Mouse (Mus musculus): ENCODE measurements around the gene Cpne9. TPM values are rescaled to one million over a fixed set of nuclear protein-coding genes. Genes with fewer than 3 reads are reported as not detected.
"Not testable (repeated sequence)": the region's sequence is repeated elsewhere in the genome, so short reads cannot be mapped to it uniquely, and the experiment has no call there.

The Cpne9 gene
- total RNA-seq, 2 experiments from 2014 or later: not detected

- no peak for DNase-seq
These were observed 7.2 kb downstream of the Cpne9 start for GRCm38 (mm10) chr6:113289346-113289745.

DNA sequence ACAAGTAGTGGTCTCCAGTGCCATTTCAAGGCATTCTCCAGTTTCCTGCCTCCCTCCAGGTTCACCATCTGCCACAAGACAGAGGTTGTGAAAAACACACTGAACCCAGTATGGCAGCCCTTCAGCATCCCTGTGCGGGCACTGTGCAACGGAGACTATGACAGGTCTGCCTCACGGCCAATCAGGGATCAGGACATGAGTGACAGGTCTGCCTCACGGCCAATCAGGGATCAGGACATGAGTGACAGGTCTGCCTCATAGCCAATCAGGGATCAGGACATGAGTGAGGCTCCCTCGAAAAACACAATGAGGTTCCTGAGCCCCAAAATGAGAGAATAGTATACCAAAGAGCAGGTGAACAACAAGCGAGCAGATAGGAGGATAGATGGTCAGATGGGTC lies 8.2 kb downstream of the Cpne9 start:
- no peak for DNase-seq

DNA sequence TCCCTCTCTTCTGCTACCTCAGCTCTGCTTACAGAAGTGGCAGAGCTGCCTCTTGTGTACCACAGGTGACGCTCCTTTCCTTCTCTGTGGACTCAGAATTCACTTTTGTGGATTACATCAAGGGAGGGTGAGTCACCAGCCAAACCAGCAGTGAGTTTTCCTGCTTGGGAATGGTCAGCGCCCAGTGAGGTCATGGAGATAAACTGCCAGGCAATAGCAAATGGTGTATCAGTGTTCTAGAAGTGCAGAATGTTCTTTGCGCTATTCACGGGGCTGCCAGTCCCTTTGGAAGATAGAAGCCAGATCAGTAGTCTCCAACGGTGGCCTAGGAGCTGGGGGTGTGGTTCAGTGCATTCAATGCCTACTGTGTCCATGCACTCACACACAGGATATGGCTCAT lies 10.8 kb downstream of the Cpne9 start:
- DNase-seq: no peak

DNA sequence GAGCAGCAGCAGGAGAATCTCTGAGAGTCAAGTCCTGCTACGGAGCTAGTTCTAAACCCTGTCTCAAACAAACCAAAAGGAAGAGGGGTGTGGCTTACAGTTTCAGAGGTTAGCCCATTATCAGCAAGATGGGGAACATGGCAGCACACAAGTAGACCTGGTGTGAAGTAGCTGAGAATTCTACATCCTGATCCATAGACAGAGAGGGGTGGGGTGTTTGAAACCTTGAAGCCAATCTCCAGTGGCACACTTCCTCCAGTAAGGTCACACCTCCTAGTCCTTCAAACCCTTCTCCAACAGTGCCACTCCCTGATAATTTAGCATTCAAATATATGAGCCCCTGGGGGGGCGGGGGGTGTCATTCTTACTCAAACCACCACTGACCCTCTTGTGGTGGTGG lies 13.9 kb downstream of the Cpne9 start:
- DNase-seq: no peak

DNA sequence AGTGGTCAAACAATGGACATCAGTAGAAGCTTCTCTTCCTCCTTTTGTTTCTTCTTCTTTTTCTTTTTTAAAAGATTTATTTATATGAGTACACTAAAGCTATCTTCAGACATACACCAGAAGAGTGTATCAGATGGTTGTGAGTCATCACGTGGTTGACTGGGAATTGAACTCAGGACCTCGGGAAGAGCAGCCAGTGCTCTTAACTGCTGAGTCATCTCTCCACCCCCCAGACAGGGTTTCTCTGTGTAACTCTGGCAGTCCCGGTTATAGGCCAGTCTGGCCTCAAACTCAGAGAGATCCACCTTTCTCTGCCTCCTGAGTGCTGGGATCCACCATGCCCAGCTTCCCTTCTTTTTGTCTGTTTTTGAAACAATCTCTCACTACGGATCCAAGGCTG lies 14.5 kb downstream of the Cpne9 start:
- DNase-seq: no peak

DNA sequence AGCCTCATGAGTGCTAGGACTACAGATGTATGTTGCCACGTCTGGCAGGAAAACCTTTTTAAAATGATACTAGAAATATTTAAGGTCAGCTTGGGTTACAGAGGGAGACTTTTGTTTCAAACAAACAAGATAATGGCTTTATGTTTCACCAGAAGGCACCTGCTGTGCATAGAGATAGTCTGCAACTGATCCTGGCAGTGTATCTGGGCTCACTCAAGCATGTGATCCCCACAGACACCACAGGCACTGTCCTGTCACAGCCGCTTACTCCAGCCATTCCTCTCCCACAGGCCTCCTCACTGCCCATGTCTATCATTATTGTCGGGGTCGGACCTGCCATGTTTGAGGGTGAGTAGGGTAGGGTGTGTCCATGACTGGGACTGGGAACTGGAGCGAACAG lies 19.2 kb downstream of the Cpne9 start:
- no peak for DNase-seq

DNA sequence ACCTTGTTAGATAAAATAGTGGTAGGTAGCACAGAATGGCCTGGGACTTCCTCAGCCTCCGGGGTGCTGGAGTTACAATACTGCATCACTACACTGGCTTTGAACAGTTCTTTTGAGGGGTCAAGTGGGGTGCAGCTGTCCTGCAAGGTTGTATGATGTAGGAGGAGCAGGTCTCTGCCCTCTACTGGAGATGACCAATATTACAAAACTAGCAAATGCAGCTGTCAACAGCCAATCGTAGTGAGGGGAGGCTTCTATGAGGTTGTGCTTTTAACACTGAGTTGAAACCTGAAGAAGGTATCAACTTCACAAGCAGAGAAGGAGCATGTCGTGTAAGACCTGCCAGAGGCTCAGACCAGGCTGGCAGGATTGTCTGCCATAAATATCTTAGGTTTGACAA lies 20.2 kb downstream of the Cpne9 start:
- DNase-seq: no peak

- DNase-seq: peak; percentile 100
These were observed 24.3 kb downstream of the Cpne9 start for GRCm38 (mm10) chr6:113306322-113306985.

- no peak for DNase-seq
These were observed 24.9 kb downstream of the Cpne9 start, which contains the start of gene Brpf1 for GRCm38 (mm10) chr6:113306986-113307349. Gene Brpf1 (plus strand): TSS chr6:113307137.

GRCm38 (mm10) chr6:113307481-113308121 lies 25.5 kb downstream of the Cpne9 start:
- DNase-seq: peak; percentile 32

DNA sequence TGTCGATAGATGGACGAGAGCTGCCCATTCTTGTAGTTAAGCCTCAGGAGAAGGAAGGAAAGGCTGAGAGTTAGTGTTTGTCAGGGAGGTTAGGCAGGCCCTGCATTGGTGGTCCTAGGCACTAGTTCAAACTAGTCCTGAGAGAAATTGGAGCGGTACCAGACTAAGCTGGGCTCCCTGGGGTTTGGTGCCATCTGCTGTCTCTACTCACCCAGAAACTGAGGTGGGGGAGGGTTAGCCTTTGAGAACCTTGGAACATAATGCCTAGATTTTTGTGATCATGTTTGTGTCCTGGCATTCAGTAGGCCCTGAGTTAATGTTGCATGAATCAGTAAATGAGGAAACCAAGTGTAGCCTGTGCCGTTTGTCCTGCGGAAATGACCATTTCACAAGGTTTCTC lies 26.0 kb downstream of the Cpne9 start:
- DNase-seq: no peak

DNA sequence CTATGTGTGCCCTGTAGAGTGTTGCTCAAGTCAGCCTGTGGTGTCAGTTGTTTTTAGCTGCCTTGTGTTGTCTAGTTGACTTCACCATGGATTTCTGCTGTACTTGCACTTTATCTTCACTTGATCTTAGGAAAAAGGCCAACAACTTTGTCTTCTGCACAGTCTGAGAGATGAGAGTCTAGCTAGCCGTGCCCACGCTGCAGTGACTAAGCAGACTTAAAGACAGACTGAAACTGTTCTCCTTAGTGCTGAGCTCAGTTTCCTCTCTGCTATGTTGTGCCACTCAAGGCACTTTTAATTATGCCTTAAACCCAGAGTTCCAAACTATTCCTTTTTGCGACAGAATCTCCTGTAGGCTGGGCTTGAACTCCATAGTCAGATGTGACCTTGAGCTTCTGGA lies 33.9 kb downstream of the Cpne9 start:
- DNase-seq: no peak

GRCm38 (mm10) chr6:113326533-113327315 lies 44.6 kb downstream of the Cpne9 start, which contains the start of gene Ogg1:
Gene Ogg1 (plus strand): TSS chr6:113326972.
- DNase-seq: peak; percentile 99

DNA sequence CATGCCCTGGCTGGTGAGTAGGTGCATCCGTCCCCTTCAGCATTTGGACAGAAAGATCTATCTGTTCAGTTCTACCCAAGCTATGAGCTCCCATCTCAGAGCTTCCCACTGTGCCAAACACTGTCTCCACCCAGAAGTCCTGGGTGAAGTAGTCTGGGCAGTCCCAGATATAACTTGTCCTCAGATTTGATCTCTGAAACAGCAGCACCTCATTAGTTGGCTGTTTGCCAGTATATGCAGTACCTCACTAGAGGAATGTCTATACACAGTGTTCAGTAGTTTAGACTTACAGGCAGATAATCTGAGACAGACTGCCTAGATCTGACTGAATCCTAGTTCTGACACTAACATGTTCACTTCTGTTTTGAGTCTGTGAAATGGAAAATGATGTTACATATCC lies 47.3 kb downstream of the Cpne9 start:
- no peak for DNase-seq

GRCm38 (mm10) chr6:113330547-113330946 lies 48.4 kb downstream of the Cpne9 start:
- DNase-seq: no peak

DNA sequence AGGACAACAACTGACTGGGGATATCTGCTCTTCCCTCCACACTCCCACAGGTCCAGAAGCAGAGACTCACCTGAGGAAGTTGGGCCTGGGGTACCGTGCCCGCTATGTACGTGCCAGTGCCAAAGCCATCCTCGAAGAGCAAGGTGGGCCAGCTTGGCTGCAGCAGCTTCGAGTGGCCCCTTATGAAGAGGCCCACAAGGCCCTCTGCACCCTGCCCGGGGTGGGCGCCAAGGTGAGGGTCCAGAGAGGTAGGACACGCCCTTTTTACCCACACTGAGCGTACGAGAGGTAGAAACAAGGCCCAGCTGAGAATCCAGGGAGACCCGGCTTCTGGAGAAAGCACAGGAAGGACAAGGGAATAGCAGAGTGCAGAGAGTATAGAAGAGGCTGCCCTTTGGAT lies 49.6 kb downstream of the Cpne9 start:
- no peak for DNase-seq

- DNase-seq: not testable (repeated sequence)
These were observed 50.6 kb downstream of the Cpne9 start for GRCm38 (mm10) chr6:113332734-113333133.

DNA sequence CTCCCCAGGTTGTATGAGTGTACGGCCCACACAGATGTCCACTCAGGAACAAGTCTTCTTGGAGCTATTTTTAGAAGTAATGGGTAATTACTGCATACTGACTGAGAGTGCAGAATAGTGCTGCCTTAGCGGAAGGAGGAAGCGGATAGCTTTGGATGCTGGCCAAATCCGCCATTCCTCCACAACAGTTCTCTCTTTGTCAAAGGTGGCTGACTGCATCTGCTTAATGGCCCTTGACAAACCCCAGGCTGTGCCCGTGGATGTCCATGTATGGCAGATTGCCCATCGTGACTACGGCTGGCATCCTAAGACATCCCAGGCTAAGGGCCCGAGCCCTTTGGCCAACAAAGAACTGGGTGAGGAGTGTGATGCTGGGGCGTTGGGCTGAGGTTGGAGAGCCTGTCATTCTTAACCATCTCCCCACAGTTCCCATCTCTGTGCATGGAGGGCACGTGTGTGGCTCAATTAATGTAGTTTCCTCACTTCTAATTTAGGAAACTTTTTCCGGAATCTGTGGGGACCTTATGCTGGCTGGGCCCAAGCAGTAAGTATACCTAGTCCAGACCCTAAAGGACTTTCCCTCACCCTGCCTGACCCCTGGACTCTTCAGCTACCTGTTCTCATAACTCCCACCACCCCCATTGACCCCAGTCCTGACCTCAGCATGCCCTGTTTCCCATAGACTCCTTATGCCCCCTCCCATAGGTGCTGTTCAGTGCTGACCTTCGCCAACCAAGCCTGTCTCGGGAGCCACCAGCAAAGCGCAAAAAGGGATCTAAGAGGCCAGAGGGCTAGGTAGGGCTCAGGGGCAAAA lies 51.2 kb downstream of the Cpne9 start:
- DNase-seq: no peak

GRCm38 (mm10) chr6:113334216-113334615 lies 52.1 kb downstream of the Cpne9 start:
- DNase-seq: no peak

DNA sequence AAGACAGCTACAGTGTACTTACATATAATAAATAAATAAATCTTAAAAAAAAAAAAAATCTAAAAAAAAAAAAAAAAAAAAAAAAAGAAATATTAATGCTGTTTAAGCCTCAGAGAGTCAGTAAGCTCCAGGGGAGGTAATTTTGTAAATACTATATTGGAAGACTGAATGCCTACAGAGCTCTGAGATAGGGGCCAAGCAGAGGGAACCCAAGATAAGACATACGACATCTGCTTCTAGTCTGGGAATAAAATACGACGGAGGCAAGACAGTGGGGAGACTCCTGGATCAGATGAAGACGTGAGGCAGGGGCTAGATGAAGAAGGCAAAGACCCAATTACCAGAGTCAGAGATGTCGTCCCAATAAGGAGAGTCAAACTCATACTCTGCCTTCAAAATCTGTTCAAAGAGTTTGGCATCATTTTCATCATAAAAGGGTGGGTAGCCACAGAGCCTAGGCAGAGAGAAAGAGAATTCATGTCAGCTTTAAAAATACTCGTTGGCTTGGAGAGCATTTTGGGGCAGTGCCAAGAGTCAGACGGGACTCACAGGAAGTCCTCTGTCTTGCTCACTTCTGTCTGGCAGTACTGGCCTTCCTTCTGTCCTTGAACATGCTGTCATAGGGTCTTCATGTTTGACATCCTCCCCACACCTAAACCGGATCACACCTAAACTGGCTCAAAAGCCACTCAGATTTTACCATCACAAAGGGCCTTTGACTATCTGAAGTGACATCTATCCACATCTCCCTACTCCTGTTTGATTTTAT lies 54.9 kb downstream of the Cpne9 start:
- no peak for DNase-seq

GRCm38 (mm10) chr6:113341574-113341973 lies 59.5 kb downstream of the Cpne9 start:
- DNase-seq: no peak

DNA sequence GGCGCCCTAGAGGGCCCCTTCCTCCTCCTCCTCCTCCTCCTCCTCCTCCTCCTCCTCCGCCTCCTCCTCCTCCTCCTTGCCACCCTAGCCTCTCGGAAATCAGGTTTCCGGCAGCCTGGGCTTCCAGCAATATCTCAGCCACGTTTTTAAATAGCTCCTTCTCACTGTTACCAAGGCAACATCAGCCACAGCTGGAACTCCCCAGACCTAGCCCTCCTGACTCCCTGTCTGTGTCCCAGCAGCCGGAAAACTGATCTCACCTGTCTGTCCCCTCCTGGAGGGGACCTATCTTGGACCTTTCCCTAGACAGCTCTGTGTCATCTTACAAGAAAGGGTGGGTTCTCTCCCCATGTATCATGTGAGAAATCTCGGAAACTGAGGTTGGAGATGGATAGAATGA lies 60.2 kb downstream of the Cpne9 start:
- no peak for DNase-seq

All from gastrocnemius, postnatal 25 days (tissue).